Mouse (Mus musculus) myocyte (in vitro differentiated cells): ENCODE results near the gene Rbfox2.

ENCODE experiments used
- CEBPB ChIP-seq: IDR thresholded peaks from 2 replicates; pipeline ENCODE4 v1.6.1; 2011; ENCODE audit warnings: mild to moderate bottlenecking, moderate library complexity; ENCODE audit not compliant: poor library complexity, insufficient read depth, severe bottlenecking
- E2F4 ChIP-seq: IDR thresholded peaks from one replicate; pipeline ENCODE4 v1.6.1; 2011; ENCODE audit warnings: mild to moderate bottlenecking, control low read depth, moderate library complexity; ENCODE audit not compliant: insufficient read depth
- MAX ChIP-seq: IDR thresholded peaks from one replicate; pipeline ENCODE4 v1.6.1; 2011; ENCODE audit warnings: low read depth, mild to moderate bottlenecking, control low read depth
- MYOD1 ChIP-seq, 3 experiments: IDR thresholded peaks; one replicate each; pipeline ENCODE4 v1.6.1; 2011; ENCODE audit warnings: control low read depth in 2 of 3, low read depth in 2 of 3, mild to moderate bottlenecking in 2 of 3, moderate library complexity in 1 of 3; ENCODE audit not compliant: insufficient read length in 2 of 3, control insufficient read depth in 1 of 3
- MYOG ChIP-seq, 3 experiments: IDR thresholded peaks; one replicate each; pipeline ENCODE4 v1.6.1; 2011; ENCODE audit warnings: control low read depth in 2 of 3, low read depth in 2 of 3, mild to moderate bottlenecking in 2 of 3; ENCODE audit not compliant: insufficient read length in 2 of 3, control insufficient read depth in 1 of 3, insufficient read depth in 1 of 3
- POLR2A ChIP-seq: IDR thresholded peaks from one replicate; pipeline ENCODE4 v1.6.1; 2011; ENCODE audit warnings: low read depth, mild to moderate bottlenecking, control low read depth, moderate library complexity; ENCODE audit not compliant: insufficient read length
- POLR2AphosphoS2 ChIP-seq: IDR thresholded peaks from one replicate; pipeline ENCODE4 v1.6.1; 2011; ENCODE audit warnings: low read depth, control low read depth; ENCODE audit not compliant: insufficient read length
- REST ChIP-seq: IDR thresholded peaks from one replicate; pipeline ENCODE4 v1.6.1; 2011; ENCODE audit warnings: mild to moderate bottlenecking, control low read depth, moderate library complexity; ENCODE audit not compliant: insufficient read depth, insufficient read length
- SRF ChIP-seq: IDR thresholded peaks from one replicate; pipeline ENCODE4 v1.6.1; 2011; ENCODE audit warnings: low read depth; ENCODE audit not compliant: control insufficient read depth, insufficient read length
- TCF12 ChIP-seq: IDR thresholded peaks from one replicate; pipeline ENCODE4 v1.6.1; 2011; ENCODE audit warnings: mild to moderate bottlenecking, control low read depth; ENCODE audit not compliant: poor library complexity, insufficient read depth, severe bottlenecking
- TCF3 ChIP-seq: IDR thresholded peaks from one replicate; pipeline ENCODE4 v1.6.1; 2011; ENCODE audit warnings: low read depth, control low read depth; ENCODE audit not compliant: insufficient read length
- USF1 ChIP-seq: IDR thresholded peaks from one replicate; pipeline ENCODE4 v1.6.1; 2011; ENCODE audit warnings: low read depth, mild to moderate bottlenecking, control low read depth, moderate library complexity

DNA sequence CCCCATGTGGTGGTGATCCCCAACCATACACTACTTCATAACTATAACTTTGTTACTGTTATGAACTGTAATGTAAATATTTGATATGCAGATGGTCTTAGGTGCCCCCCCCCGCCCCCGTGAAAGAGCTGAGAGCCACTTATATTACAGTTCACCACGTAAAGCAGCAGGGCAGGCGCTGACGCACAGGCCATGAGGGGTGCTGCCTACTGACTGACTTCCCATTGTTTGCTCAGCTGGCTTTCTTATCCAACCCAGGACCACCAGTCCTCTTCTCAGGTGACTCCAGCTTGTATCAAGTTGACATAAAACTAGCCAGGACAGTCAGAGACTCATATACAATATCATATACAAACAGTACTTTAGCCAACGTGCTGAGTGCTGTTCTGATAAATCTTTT lies 184.6 kb downstream of the Rbfox2 start:
- TF ChIP-seq POLR2A (peak; percentile 17), USF1 (no peak), E2F4 (no peak), MAX (no peak), CEBPB (no peak), TCF12 (no peak), REST (no peak), MYOG (IDR thresholded peaks at IDR 0.05; ENCODE audit: control insufficient read depth in 1 of 3, insufficient read depth in 1 of 3, insufficient read length in 2 of 3, low read depth in 2 of 3) (no peak), MYOD1 (IDR thresholded peaks at IDR 0.05; ENCODE audit: control insufficient read depth in 1 of 3, insufficient read length in 2 of 3, low read depth in 2 of 3) (no peak), TCF3 (no peak), POLR2AphosphoS2 (peak; percentile 51), SRF (no peak)
